Mouse (Mus musculus): ENCODE results near the gene Ckmt1.

Gene Ckmt1

DNA sequence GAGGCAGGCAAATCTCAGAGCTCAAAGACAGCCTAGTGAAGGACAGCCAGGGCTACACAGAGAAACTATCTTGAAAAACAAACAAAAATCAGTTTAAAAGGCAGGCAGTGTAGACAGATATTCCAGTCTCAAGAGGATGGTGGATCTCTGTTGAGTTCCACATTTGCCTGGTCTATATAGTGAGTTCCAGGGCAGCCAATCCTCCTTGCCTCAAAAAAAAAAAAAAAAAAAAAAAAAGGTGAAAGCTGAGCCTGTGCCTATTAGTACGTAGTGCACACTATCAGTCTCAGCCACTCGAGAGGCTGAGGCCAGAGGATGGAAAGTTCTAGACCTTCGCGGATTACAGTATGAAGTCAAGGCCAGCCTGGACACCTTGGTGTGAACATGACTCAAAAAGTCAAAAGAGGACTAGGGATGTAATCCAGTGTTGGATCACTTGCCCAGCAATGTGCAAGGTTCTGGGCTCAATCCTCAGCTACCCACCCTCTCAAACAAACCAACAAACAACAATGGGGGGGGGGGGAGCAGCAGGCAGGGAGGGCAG lies 55.4 kb downstream of the Ckmt1 start:
- DNase-seq (ENCODE audit: extremely low spot score) = no peak
